Comparison of ENCODE assay signal across 8 mouse cellular contexts in the genomic region with DNA sequence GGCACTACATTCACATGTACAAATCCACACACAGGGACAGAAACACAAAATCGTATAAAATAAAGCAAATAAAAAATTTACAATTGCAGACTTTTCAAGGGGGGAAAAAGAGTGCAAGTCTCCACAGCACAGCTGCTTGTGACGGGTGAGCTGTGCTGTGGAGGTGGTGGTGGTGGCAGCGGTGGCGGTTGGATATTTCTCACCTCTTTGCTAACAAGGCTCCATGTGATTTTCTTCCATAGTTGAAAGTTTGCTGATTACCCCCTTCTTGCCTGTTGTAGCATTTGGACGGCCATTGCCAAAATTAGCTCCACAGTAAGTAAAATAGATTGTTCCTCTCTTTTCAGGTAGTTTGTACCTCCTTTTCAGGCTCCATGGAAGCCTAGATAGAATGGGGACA. TPM values are rescaled to one million over a fixed set of nuclear protein-coding genes. Genes with fewer than 3 reads are reported as not detected.
DNase-seq lines count a peak whose midpoint lies in the region; ATAC-seq lines count a peak whose summit lies in the region.

A gene (plus strand): TSS at position 301 of the 400 bp plus-strand sequence.

- H3K4me1 ChIP-seq in kidney, embryonic 14.5 days (ENCODE audit: control insufficient read depth, insufficient read depth, low read length) = 0 out of 2 replicates have a peak, but pooled peaks cover 3% of the 10 kb centered on the region
- peaks cover 28% of the 10 kb centered on the region for H3K4me1 ChIP-seq in megakaryocyte, embryonic 14.5 days

- H3K4me2 ChIP-seq in kidney, embryonic 14.5 days (replicated peaks; ENCODE audit: low read depth, low read length) = no peak within 1 kb of the TSS

- no peak for DNase-seq in kidney, postnatal 14 days
- DNase-seq in adrenal gland, postnatal 10 days = no peak
- DNase-seq in gastrocnemius, postnatal 10 days = no peak
- no peak for DNase-seq in spleen, postnatal 14 days (ENCODE audit: low spot score in 2 of 2)
- no peak for DNase-seq in testis, postnatal 14 days (ENCODE audit: low spot score)

- no peak within 1 kb of the TSS for H3K27ac ChIP-seq in kidney, embryonic 14.5 days (ENCODE audit: low read depth, low read length)

- H3K27me3 ChIP-seq in kidney, embryonic 14.5 days (ENCODE audit: control insufficient read depth, insufficient read depth, low read length) = no peaks in the 10 kb centered on the region
- H3K27me3 ChIP-seq in megakaryocyte, embryonic 14.5 days (replicated peaks) = no peaks in the 10 kb centered on the region

- H3K36me3 ChIP-seq in kidney, embryonic 14.5 days (ENCODE audit: control insufficient read depth, insufficient read depth, low read length) = peaks cover 84% of the 10 kb centered on the region
- peaks cover 87% of the 10 kb centered on the region for H3K36me3 ChIP-seq in megakaryocyte, embryonic 14.5 days (replicated peaks; ENCODE audit: low read length)

- ATAC-seq in kidney, embryonic 14.5 days (ENCODE audit: low FRiP score, low TSS enrichment) = no peak
- ATAC-seq in inflammation-experienced regulatory T-cells, adult 6 months = no peak

- WGBS in kidney, embryonic 14.5 days = 87% methylated on average over 5 of the region's 5 CpGs

- no peak within 1 kb of the TSS for H3K9ac ChIP-seq in kidney, embryonic 14.5 days (ENCODE audit: low read depth, low read length)

- H3K4me3 ChIP-seq in kidney, embryonic 14.5 days (ENCODE audit: low read length) = no peak within 1 kb of the TSS
- no peak within 1 kb of the TSS for H3K4me3 ChIP-seq in megakaryocyte, embryonic 14.5 days (replicated peaks)

- H3K9me3 ChIP-seq in kidney, embryonic 14.5 days (ENCODE audit: control insufficient read depth, low read length) = no peaks in the 10 kb centered on the region
- H3K9me3 ChIP-seq in megakaryocyte, embryonic 14.5 days = no peaks in the 10 kb centered on the region

RNA-seq across cellular contexts. Expression of the gene that starts here (rescaled TPM):
- 28.1 and 43.1 TPM in 2 replicates for polyA plus RNA-seq in kidney, embryonic 14.5 days (2014; fragmentation: Nextera tagmentation; extraction: Ambion mirVana)
- total RNA-seq in adrenal gland, postnatal 10 days (2021) = 10 to 100 TPM; 31.9 to 35.7 TPM
- total RNA-seq in gastrocnemius, postnatal 10 days (2021) = 10 to 100 TPM; 19.1 to 26.2 TPM
- polyA plus RNA-seq in inflammation-experienced regulatory T-cells, adult 6 months (2017; shearing (Covaris generic)) = 10 to 100 TPM in 2 of 3 experiments, 1 to 10 TPM in 1; 8.7 to 14.8 (median 11.6) TPM
- 10.6 and 13.2 TPM in 2 replicates for polyA plus RNA-seq in megakaryocyte, embryonic 14.5 days (2012; ENCODE audit: insufficient read depth, low replicate concordance)
